Mouse (Mus musculus) liver, embryonic 15.5 days (tissue): ENCODE measurements at regions not wholly inside any gene's neighbourhood (a gene's known extent, or its start where the extent isn't known, plus 50 kb on each side); places are given as distances from the start of the nearest gene placed in this dataset.

Experiments used
- ATAC-seq: fragments of 200-750 bp; cut with Nextera tagmentation; 2 replicates; pipeline ENCODE4 v1.8.0; 2017; ENCODE audit warnings: moderate number of reproducible peaks, mild to moderate bottlenecking, moderate library complexity; ENCODE audit not compliant: insufficient read depth
- H3K27ac ChIP-seq: fragments of 300-500 bp; sonication (generic); replicated peaks from 2 replicates; pipeline ENCODE4 v1.5.1; 2015; ENCODE audit warnings: mild to moderate bottlenecking, inconsistent platforms
- H3K27me3 ChIP-seq: fragments of 300-500 bp; sonication (generic); 2 replicates; pipeline ENCODE4 v1.6.1; 2015; ENCODE audit warnings: mild to moderate bottlenecking, inconsistent platforms
- H3K36me3 ChIP-seq: fragments of 300-500 bp; sonication (generic); replicated peaks from 2 replicates; pipeline ENCODE4 v1.6.1; 2015; ENCODE audit warnings: moderate library complexity, mild to moderate bottlenecking, inconsistent platforms
- H3K4me1 ChIP-seq: fragments of 300-500 bp; sonication (generic); replicated peaks from 2 replicates; pipeline ENCODE4 v1.6.1; 2015; ENCODE audit warnings: inconsistent platforms
- H3K4me2 ChIP-seq: fragments of 300-500 bp; sonication (generic); 2 replicates; pipeline ENCODE4 v1.6.1; 2015; ENCODE audit warnings: moderate library complexity, mild to moderate bottlenecking, inconsistent platforms
- H3K4me3 ChIP-seq: fragments of 300-500 bp; sonication (generic); replicated peaks from 2 replicates; pipeline ENCODE4 v1.5.1; 2015; ENCODE audit warnings: mild to moderate bottlenecking, inconsistent platforms
- H3K9ac ChIP-seq: fragments of 300-500 bp; sonication (generic); 2 replicates; pipeline ENCODE4 v1.6.1; 2015; ENCODE audit warnings: moderate library complexity, mild to moderate bottlenecking, inconsistent platforms
- H3K9me3 ChIP-seq: fragments of 300-500 bp; sonication (generic); replicated peaks from 2 replicates; pipeline ENCODE4 v1.6.1; 2016; ENCODE audit warnings: inconsistent platforms
- WGBS: fragments of 180-500 bp; shearing (Covaris S2); methylation state at CpG from one replicate; pipeline ENCODE4 v1.1.7; 2015; ENCODE audit warnings: mixed read lengths; ENCODE audit not compliant: insufficient replicate concordance; 5-methylcytosine and 5-hydroxymethylcytosine counted together

DNA sequence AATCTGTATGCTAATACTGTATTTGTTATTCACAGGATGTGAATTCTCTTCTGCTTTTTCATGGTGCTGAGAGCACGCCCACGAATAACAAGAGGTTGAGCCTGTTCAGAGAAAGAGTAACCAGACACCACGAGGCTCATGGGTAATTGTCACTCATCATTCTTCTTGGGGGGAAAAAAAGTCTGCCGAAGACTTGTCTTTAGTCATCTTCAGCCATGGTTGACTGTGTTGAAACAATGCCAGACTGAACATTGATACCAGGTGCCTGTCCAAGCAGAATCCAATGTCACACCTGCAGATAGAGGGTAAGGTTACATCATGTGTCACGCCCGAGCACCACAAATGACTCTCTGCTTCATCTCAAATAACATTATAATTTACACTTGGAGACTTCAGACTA is 418.5 kb downstream of the Fgf9 start:
- Histone ChIP-seq H3K4me1 (no peaks in the 10 kb centered on the region), H3K27ac (no peak overlapping the region), H3K36me3 (no peaks in the 10 kb centered on the region), H3K4me2 (no peak overlapping the region), H3K27me3 (no peaks in the 10 kb centered on the region), H3K4me3 (no peak overlapping the region), H3K9me3 (no peaks in the 10 kb centered on the region), H3K9ac (no peak overlapping the region)
- 65% methylated on average over 6 of the region's 6 CpGs for WGBS
- ATAC-seq: no peak

DNA sequence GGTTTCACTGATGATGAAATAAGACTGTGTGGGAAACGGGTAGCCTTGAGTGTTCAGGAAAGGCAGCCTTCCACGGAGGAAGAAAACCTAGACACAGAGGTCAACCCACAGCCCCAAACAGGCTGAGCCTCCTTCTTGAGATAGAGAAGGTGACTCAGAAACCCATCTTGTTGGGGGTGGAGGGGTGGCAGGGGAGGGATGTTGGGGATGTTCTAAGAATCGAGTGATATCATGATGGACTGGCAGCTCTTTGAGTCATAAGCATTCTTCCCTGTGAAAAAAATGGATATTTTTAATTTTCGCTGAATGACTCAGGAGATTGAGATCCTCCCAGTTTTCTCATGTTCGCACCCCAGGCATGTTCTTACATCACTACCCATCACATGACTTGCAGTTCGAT is 417.5 kb downstream of the Fgf9 start:
- no peaks in the 10 kb centered on the region for H3K4me1 ChIP-seq
- no peak overlapping the region for H3K27ac ChIP-seq
- WGBS: 55% methylated on average over 6 of the region's 6 CpGs
- no peaks in the 10 kb centered on the region for H3K9me3 ChIP-seq
- ATAC-seq: no peak
- no peaks in the 10 kb centered on the region for H3K27me3 ChIP-seq
- no peak overlapping the region for H3K4me2 ChIP-seq
- H3K36me3 ChIP-seq: no peaks in the 10 kb centered on the region
- no peak overlapping the region for H3K4me3 ChIP-seq
- no peak overlapping the region for H3K9ac ChIP-seq

DNA sequence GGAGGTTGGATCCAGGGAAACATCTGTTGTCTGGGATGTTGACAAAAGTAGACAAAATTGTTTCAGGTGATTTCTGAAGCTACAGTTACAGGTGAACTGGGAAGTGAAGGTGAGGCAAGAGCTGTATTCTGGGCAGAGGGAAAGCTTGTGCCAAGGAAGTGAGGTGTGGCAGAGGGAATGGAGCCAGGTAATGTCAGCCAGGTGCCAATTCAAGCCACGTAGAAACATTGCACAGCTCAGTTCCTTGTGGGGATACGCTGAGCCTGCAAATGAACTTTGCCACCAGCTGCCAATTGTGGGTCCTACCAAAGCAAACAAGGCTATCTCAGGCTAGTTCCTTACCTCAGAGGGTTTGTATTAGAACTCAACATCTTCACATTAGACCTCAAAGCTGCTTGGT is 410.1 kb downstream of the Fgf9 start:
- no peaks in the 10 kb centered on the region for H3K9me3 ChIP-seq
- 63% methylated on average over 2 of the region's 2 CpGs for WGBS
- H3K4me3 ChIP-seq: no peak overlapping the region
- no peak overlapping the region for H3K27ac ChIP-seq
- no peaks in the 10 kb centered on the region for H3K4me1 ChIP-seq
- no peak overlapping the region for H3K9ac ChIP-seq
- no peak overlapping the region for H3K4me2 ChIP-seq
- H3K36me3 ChIP-seq: no peaks in the 10 kb centered on the region
- no peaks in the 10 kb centered on the region for H3K27me3 ChIP-seq
- ATAC-seq: no peak

DNA sequence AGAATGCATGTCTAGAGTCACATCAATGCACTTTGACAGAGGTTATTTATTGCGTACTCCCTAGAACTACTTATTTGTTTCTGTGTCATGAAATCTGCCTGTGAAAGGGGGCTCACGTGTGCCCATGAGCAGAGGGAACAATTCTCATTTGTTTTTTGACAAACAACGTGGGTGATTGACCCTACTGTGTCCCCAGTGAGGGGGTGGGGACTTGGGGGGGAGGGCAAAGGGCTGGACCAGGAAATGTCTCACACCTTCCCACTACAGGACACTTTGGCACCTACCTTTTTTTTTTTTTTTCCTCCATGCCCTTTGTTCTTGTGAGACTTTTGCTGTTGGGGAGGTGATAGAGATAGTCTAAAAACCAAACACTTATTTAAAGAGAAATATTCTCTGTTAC is 400.3 kb downstream of the Fgf9 start:
- 45% methylated on average over 3 of the region's 3 CpGs for WGBS
- ATAC-seq: no peak

DNA sequence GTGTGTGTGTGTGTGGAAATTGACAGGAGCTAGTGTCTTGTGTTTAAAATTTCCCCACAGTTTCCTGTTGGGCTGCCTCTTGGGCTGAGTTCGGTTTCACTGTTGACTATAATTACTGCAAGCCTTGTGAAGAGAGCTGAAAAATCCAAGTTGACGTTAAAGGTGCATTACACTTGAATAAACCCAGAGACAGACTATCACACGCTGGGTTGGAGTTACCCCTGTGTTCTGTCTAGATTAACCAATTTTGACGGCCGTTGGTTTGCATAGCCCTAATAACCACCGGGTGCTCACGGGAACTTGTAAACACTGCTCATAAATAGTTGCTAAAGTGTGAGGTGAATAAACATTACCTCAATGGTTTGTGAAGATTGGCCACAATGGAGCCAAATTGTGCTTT is 398.1 kb downstream of the Fgf9 start:
- no peak overlapping the region for H3K4me3 ChIP-seq
- H3K9ac ChIP-seq: no peak overlapping the region
- no peak overlapping the region for H3K27ac ChIP-seq
- H3K36me3 ChIP-seq: no peaks in the 10 kb centered on the region
- H3K9me3 ChIP-seq: no peaks in the 10 kb centered on the region
- 43% methylated on average over 7 of the region's 7 CpGs for WGBS
- H3K4me2 ChIP-seq: no peak overlapping the region
- ATAC-seq: no peak
- no peaks in the 10 kb centered on the region for H3K27me3 ChIP-seq
- H3K4me1 ChIP-seq: no peaks in the 10 kb centered on the region

More for the DNA sequence above, 400.3 kb downstream of the Fgf9 start:
- no peaks in the 10 kb centered on the region for H3K9me3 ChIP-seq
- H3K36me3 ChIP-seq: no peaks in the 10 kb centered on the region
- no peak overlapping the region for H3K4me3 ChIP-seq
- no peaks in the 10 kb centered on the region for H3K4me1 ChIP-seq
- no peak overlapping the region for H3K4me2 ChIP-seq
- no peaks in the 10 kb centered on the region for H3K27me3 ChIP-seq
- no peak overlapping the region for H3K27ac ChIP-seq
- H3K9ac ChIP-seq: no peak overlapping the region

DNA sequence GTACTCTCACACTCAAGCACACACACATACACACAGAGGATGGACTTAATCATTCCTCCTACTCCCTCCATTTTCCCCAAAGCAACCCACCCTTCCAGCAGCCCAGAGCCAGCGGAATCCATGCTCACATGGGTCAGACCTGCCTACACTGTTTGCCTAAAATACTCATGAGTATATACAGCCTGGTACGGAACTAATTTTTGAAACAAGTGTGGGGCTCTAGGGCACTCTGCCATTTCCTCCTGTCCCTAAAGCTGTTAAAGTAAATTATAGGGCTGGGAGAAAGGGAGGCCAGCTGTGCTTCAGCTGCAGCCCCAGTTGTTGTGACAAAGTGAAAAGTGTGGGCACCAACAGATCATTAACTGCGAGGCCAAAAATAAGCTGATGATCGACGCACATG is 397.5 kb downstream of the Fgf9 start:
- Histone ChIP-seq H3K4me2 (no peak overlapping the region), H3K36me3 (no peaks in the 10 kb centered on the region), H3K9me3 (no peaks in the 10 kb centered on the region), H3K4me3 (no peak overlapping the region), H3K9ac (no peak overlapping the region), H3K4me1 (no peaks in the 10 kb centered on the region), H3K27me3 (no peaks in the 10 kb centered on the region), H3K27ac (no peak overlapping the region)
- no peak for ATAC-seq
- WGBS: 66% methylated on average over 5 of the region's 5 CpGs

DNA sequence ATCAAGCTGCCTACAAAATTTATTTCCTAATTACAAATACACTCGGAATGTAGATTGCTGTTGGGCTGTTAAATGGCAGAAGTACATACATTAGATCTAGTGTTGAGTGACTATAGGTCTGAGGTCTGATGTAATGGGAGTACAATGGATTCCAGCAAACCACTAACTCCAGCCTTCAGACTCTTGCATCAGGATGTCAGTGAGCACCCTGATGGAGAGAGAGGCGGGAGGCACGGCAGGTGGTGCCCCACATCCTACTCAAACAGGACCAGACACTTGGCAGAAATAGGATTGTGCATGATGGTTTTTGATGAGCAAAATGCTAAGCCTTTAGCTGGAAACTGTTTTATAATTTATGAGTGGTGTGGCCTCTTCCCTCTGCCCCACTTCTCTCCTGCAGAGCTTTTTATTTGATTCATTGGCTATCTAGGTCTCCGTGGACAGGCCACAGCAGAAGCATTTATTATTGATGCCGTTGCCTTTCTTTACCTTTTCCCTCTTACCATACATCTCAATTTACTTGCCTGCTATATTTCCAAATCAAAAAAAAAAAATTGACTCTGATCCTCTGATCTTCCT is 376.5 kb downstream of the Fgf9 start:
- no peak for ATAC-seq

DNA sequence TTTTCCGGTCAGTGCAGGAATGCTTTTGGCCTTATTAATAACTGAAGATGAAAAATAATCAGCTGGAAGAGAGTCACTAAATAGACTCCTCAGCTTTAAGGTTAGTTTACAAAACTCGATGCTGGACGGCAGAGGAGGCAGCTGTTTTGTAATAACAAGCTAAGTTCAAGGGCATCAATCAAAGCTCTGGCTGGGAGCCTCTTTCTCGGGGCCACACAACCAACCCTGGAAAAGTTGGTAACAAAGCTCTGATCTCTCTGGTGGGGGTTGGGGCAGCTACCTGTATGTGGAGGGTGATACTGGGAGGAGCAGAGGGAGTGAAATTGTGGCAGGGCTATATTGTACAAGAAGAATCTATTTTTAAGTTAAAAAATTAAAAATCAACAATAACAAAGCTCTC is 374.1 kb downstream of the Fgf9 start:
- Histone ChIP-seq H3K27me3 (no peaks in the 10 kb centered on the region), H3K4me2 (no peak overlapping the region), H3K4me1 (no peaks in the 10 kb centered on the region), H3K36me3 (no peaks in the 10 kb centered on the region), H3K4me3 (no peak overlapping the region), H3K9me3 (no peaks in the 10 kb centered on the region), H3K9ac (no peak overlapping the region), H3K27ac (no peak overlapping the region)
- ATAC-seq: no peak
- WGBS: 55% methylated on average over 4 of the region's 4 CpGs

More for the DNA sequence above, 376.5 kb downstream of the Fgf9 start:
- H3K27ac ChIP-seq: no peak overlapping the region
- H3K4me1 ChIP-seq: no peaks in the 10 kb centered on the region
- no peaks in the 10 kb centered on the region for H3K9me3 ChIP-seq
- H3K27me3 ChIP-seq: no peaks in the 10 kb centered on the region
- H3K4me2 ChIP-seq: no peak overlapping the region
- H3K4me3 ChIP-seq: no peak overlapping the region
- no peaks in the 10 kb centered on the region for H3K36me3 ChIP-seq
- H3K9ac ChIP-seq: no peak overlapping the region
- WGBS: 62% methylated on average over 5 of the region's 5 CpGs

DNA sequence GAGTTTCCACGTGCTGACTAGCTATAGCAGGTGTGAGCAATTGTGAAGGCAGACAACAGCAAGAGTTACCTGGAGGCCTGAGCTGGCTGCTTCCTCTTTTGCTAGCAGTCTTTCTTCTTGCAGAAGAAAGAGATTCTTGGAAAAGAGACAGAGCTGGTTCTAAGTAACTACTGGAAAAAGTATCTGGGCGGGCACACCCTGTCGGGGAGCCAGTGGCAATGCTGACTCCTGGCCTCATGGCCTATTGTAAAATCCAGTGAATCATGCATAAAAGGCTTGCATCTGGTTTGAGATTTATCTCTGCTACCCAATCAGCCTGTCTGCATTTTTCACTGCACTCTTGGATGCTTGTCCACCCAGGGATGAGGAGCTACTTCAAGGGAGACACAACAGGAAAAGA is 372.2 kb downstream of the Fgf9 start:
- Histone ChIP-seq H3K9me3 (no peaks in the 10 kb centered on the region), H3K36me3 (no peaks in the 10 kb centered on the region), H3K27ac (no peak overlapping the region), H3K27me3 (no peaks in the 10 kb centered on the region), H3K4me1 (no peaks in the 10 kb centered on the region), H3K4me3 (no peak overlapping the region), H3K9ac (no peak overlapping the region), H3K4me2 (no peak overlapping the region)
- 60% methylated on average over 3 of the region's 3 CpGs for WGBS
- no peak for ATAC-seq

DNA sequence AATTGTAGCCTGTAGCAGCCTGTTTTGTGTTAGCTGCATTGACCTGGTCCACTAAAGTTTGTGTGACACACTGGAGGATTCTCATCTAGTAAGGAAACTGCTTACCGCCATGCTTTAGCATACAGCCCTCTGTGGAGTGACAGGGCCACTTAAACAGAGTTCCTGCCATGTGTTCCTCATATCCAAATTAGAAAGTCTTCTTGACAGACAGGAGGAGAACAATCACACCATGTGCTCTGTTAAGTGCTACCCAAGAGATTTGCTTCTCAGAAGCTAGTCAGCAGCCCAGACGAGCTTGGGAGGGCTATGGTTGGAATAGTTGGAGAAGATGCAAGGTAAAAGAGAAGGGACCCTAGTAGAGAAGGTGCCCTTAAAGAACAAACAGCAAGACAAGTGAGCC is 369.6 kb downstream of the Fgf9 start:
- no peak overlapping the region for H3K9ac ChIP-seq
- H3K27ac ChIP-seq: no peak overlapping the region
- H3K4me1 ChIP-seq: no peaks in the 10 kb centered on the region
- no peaks in the 10 kb centered on the region for H3K36me3 ChIP-seq
- H3K4me2 ChIP-seq: no peak overlapping the region
- no peaks in the 10 kb centered on the region for H3K27me3 ChIP-seq
- WGBS: 51% methylated on average over 2 of the region's 2 CpGs
- no peak overlapping the region for H3K4me3 ChIP-seq
- ATAC-seq: no peak
- H3K9me3 ChIP-seq: no peaks in the 10 kb centered on the region

DNA sequence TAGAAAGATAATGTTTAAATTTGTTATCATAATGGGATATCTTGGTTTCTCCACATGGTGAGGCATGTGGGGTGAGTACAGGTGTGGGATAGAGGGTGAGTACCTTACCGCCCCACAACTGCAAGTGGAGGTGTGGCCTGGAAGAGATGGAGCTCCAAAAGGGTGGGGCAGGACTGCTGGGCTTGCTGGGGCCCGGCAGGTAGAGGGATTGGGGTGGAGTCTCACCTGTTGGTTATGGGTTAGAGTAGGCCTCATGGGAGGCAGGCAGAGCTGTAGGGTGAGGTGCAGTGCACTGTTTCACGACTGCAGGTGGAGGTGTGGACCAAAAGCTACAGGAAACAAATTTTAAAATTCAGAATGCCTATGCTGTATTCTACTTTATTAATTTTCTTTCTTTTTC is 365.7 kb downstream of the Fgf9 start:
- Histone ChIP-seq H3K9me3 (no peaks in the 10 kb centered on the region), H3K27ac (no peak overlapping the region), H3K4me2 (no peak overlapping the region), H3K27me3 (no peaks in the 10 kb centered on the region), H3K4me3 (no peak overlapping the region), H3K36me3 (no peaks in the 10 kb centered on the region), H3K9ac (no peak overlapping the region), H3K4me1 (no peaks in the 10 kb centered on the region)
- WGBS: 53% methylated on average over 3 of the region's 3 CpGs
- ATAC-seq: no peak

DNA sequence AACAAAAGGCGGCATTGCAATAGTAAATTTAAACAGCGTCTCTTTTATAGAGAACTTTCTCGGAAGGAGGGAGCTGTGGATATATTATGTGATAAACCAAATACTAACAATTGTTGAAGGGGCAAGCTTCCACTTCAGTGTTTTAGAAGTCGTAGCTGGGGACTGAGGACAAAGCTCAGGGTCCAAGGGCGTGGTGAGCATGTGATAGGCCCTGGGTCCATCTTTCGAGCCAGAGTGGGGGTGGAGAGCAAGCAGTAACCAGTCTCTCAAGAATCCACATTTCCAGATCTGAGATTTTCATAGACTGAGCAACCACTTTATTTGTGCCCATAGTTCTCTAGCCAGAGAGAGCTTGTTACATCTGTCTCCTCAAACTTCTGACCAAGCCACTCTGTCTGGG is 356.1 kb downstream of the Fgf9 start:
- Histone ChIP-seq H3K4me3 (no peak overlapping the region), H3K9me3 (no peaks in the 10 kb centered on the region), H3K27ac (no peak overlapping the region), H3K36me3 (no peaks in the 10 kb centered on the region), H3K27me3 (no peaks in the 10 kb centered on the region), H3K9ac (no peak overlapping the region), H3K4me1 (no peaks in the 10 kb centered on the region), H3K4me2 (no peak overlapping the region)
- 60% methylated on average over 6 of the region's 6 CpGs for WGBS
- no peak for ATAC-seq
